Mouse (Mus musculus): Measurements from ENCODE around the gene Btd. TPM values are rescaled to one million over a fixed set of nuclear protein-coding genes. Genes with fewer than 3 reads are reported as not detected.

Btd gene
- 26.0 and 32.3 TPM in 2 replicates for polyA plus RNA-seq (2012; rRNA removed)

DNA sequence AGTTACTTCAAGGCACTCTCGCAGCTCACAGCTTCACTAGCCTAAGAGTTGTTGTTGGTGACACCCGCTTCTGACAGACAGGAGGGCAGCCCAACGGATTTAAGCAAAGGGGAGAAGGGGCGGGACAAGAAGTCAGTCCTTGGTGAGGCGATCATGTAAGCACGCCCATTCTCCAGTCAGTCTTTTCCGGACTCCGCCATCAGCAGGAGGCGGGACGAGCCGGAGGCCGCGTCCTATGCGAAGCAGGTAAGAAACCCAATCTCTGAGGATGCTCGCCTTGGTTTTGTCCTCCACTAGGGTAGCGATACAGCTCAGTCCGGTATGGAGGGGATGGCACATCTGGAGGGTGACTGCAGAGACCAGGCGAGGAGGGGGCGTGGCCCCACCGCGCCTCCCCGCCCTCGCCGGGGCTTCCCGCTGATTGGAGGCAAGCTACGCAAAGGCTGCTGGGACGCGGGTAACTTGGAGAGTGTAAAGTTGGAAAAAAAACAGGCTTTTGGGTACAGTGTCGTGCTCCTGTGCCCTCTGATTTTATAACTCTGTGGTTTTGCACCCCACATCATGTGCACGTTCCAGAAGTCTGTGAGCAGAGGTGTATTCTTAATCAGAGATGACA, at the start of gene Btd, which contains the start of gene Hacl1:
Gene Btd, plus strand, starts transcription at position 139 of the 616 bp plus-strand sequence.
Gene Hacl1, minus strand, starts transcription at position 397 of the 616 bp plus-strand sequence.

DNA sequence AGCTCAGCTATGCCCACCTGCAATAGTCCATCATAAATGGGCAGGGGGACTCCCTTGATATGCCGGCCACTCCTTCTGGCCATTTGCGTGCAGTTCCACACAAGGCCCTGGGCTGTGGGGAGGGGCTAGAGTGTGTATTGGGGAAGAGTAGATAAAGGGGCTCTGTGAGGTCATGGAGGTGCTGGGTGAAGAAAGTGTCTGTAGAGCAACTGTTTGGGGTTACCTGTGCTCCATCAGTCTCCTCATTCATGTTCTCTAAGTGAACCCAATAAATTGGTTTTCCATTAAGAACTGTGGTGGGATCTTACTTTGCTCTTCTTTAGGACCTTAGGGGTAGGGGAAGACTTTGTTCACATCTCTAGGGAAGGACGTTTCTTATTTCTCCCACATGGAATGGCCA, 49.6 kb upstream of the Btd start, which contains the start of gene Colq:
Gene Colq, minus strand, starts transcription at position 101 of the 400 bp plus-strand sequence.

DNA sequence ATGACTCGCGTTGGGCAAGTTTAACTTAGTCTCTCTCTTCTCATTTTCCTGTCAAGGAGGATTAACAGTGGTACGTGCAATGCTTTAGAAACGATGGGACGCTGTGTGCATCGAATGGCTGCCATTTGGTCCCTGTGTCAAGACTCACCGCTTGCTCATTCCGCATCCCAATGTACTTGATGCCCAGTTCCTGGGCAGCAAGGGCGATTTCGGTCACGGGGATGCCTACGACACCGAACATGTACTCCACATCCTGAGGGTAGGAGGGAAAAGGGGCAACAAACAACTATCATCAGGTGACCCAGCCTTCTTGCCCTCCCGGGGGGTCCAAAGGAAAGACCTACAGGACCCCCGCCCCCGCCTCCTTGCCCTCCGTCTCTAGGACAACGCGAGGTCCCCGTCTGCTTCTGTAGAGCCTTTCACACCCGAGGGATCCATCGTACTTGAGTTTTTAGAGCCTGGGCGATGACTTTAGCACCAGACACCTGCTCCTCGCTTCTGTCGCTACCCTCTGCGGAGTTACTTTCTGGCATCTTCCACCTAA, 410 bp upstream of the Btd start, which contains the start of gene Gm49387:
Gene Gm49387, minus strand, starts transcription at position 533 of the 544 bp plus-strand sequence.

Other genes starting within 250 kb of the Btd start
- 141 and 143 TPM in 2 replicates for gene Sh3bp5, start 204.9 kb upstream of the Btd start, polyA plus RNA-seq (2012; rRNA removed)
- 21.2 and 22.8 TPM in 2 replicates for gene Eaf1, start 146.6 kb upstream of the Btd start, polyA plus RNA-seq (2012; rRNA removed)
- gene Mettl6, start 146.0 kb upstream of the Btd start, polyA plus RNA-seq (2012; rRNA removed): 26.0 and 27.9 TPM in 2 replicates
- 0.11 and 0.91 TPM in 2 replicates for gene Colq, start 49.7 kb upstream of the Btd start, polyA plus RNA-seq (2012; rRNA removed)
- gene Gm49387, start 150 bp upstream of the Btd start, polyA plus RNA-seq (2012; rRNA removed): not detected in 2 replicates
- gene Hacl1, start 258 bp downstream of the Btd start, polyA plus RNA-seq (2012; rRNA removed): 11.3 and 12.8 TPM in 2 replicates
- 22.7 and 23.4 TPM in 2 replicates for gene Ankrd28, start 189.6 kb downstream of the Btd start, polyA plus RNA-seq (2012; rRNA removed)

All from central nervous system, embryonic 14 days (tissue).